Mouse (Mus musculus): ENCODE data around the gene Itih4.

The Itih4 gene

GRCm38 (mm10) chr14:30886204-30886603, at the start of gene Itih4:
Gene Itih4 (plus strand): TSS chr14:30886476.
- no peak for DNase-seq (ENCODE audit: low spot score in 2 of 2)

- DNase-seq (ENCODE audit: low spot score in 2 of 2): no peak
Observed at GRCm38 (mm10) chr14:30837416-30837996, 48.8 kb upstream of the Itih4 start.

GRCm38 (mm10) chr14:30843701-30844100, 42.6 kb upstream of the Itih4 start:
- DNase-seq (ENCODE audit: low spot score in 2 of 2): no peak

GRCm38 (mm10) chr14:30850504-30850903, 35.8 kb upstream of the Itih4 start:
- no peak for DNase-seq (ENCODE audit: low spot score in 2 of 2)

GRCm38 (mm10) chr14:30852325-30852724, 34.0 kb upstream of the Itih4 start:
- DNase-seq (ENCODE audit: low spot score in 2 of 2): no peak

- no peak for DNase-seq (ENCODE audit: low spot score in 2 of 2)
Observed at GRCm38 (mm10) chr14:30855316-30855715, 31.0 kb upstream of the Itih4 start.

- no peak for DNase-seq (ENCODE audit: low spot score in 2 of 2)
Observed at GRCm38 (mm10) chr14:30856885-30857507, 29.3 kb upstream of the Itih4 start.

- no peak for DNase-seq (ENCODE audit: low spot score in 2 of 2)
Observed at GRCm38 (mm10) chr14:30857990-30858389, 28.3 kb upstream of the Itih4 start.

- no peak for DNase-seq (ENCODE audit: low spot score in 2 of 2)
Observed at GRCm38 (mm10) chr14:30861421-30862125, 24.7 kb upstream of the Itih4 start.

- DNase-seq (ENCODE audit: low spot score in 2 of 2): no peak
Observed at GRCm38 (mm10) chr14:30862368-30862767, 23.9 kb upstream of the Itih4 start.

- DNase-seq (ENCODE audit: low spot score in 2 of 2): no peak
Observed at GRCm38 (mm10) chr14:30865311-30865710, 21.0 kb upstream of the Itih4 start.

- peak in 1 of 2 experiments; percentile 73 for DNase-seq (ENCODE audit: low spot score in 2 of 2)
Observed at GRCm38 (mm10) chr14:30867042-30867441, 19.2 kb upstream of the Itih4 start.

GRCm38 (mm10) chr14:30868826-30869225, 17.4 kb upstream of the Itih4 start:
- no peak for DNase-seq (ENCODE audit: low spot score in 2 of 2)

- DNase-seq (ENCODE audit: low spot score in 2 of 2): no peak
Observed at GRCm38 (mm10) chr14:30869391-30869801, 16.9 kb upstream of the Itih4 start.

GRCm38 (mm10) chr14:30870206-30871147, 15.8 kb upstream of the Itih4 start:
- DNase-seq (ENCODE audit: low spot score in 2 of 2): no peak

- DNase-seq (ENCODE audit: low spot score in 2 of 2): no peak
Observed at GRCm38 (mm10) chr14:30874095-30874700, 12.1 kb upstream of the Itih4 start.

- no peak for DNase-seq (ENCODE audit: low spot score in 2 of 2)
Observed at GRCm38 (mm10) chr14:30875130-30875865, 11.0 kb upstream of the Itih4 start.

- DNase-seq (ENCODE audit: low spot score in 2 of 2): no peak
Observed at GRCm38 (mm10) chr14:30875955-30876354, 10.3 kb upstream of the Itih4 start.

GRCm38 (mm10) chr14:30876451-30876850, 9.8 kb upstream of the Itih4 start:
- DNase-seq (ENCODE audit: low spot score in 2 of 2): no peak

GRCm38 (mm10) chr14:30877827-30878226, 8.4 kb upstream of the Itih4 start:
- no peak for DNase-seq (ENCODE audit: low spot score in 2 of 2)
